Mouse (Mus musculus) hindbrain, embryonic 15.5 days (tissue): ENCODE measurements at regions not wholly inside any gene's neighbourhood (a gene's known extent, or its start where the extent isn't known, plus 50 kb on each side); places are given as distances from the start of the nearest gene placed in this dataset.
A peak's percentile ranks its signal among the peaks of the same experiment; 100 is the strongest.

Experiments
- ATAC-seq: fragments of 200-750 bp; cut with Nextera tagmentation; 2 replicates; pipeline ENCODE4 v1.8.0; 2017; ENCODE audit warnings: low read depth, moderate number of reproducible peaks, moderate TSS enrichment; ENCODE audit not compliant: low FRiP score
- H3K27ac ChIP-seq: fragments of 300-500 bp; sonication (generic); replicated peaks from 2 replicates; pipeline ENCODE4 v1.5.1; 2015; ENCODE audit warnings: mild to moderate bottlenecking, inconsistent platforms
- H3K27me3 ChIP-seq: fragments of 300-500 bp; sonication (generic); 2 replicates; pipeline ENCODE4 v1.6.1; 2015; ENCODE audit warnings: control low read depth, inconsistent platforms
- H3K36me3 ChIP-seq: fragments of 300-500 bp; sonication (generic); 2 replicates; pipeline ENCODE4 v1.6.1; 2015; ENCODE audit warnings: control low read depth, inconsistent platforms
- H3K4me1 ChIP-seq: fragments of 300-500 bp; sonication (generic); replicated peaks from 2 replicates; pipeline ENCODE4 v1.6.1; 2015; ENCODE audit warnings: control low read depth, inconsistent platforms
- H3K4me2 ChIP-seq: fragments of 300-500 bp; sonication (generic); 2 replicates; pipeline ENCODE4 v1.6.1; 2015; ENCODE audit warnings: moderate library complexity, mild to moderate bottlenecking, inconsistent platforms
- H3K4me3 ChIP-seq: fragments of 300-500 bp; sonication (generic); 2 replicates; pipeline ENCODE4 v1.5.1; 2015; ENCODE audit warnings: mild to moderate bottlenecking, inconsistent platforms
- H3K9ac ChIP-seq: fragments of 300-500 bp; sonication (generic); 2 replicates; pipeline ENCODE4 v1.6.1; 2015; ENCODE audit warnings: inconsistent platforms
- H3K9me3 ChIP-seq: fragments of 300-500 bp; sonication (generic); 2 replicates; pipeline ENCODE4 v1.6.1; 2016; ENCODE audit warnings: control low read depth, inconsistent platforms
- WGBS: fragments of 180-500 bp; shearing (Covaris S2); methylation state at CpG from one replicate; pipeline ENCODE4 v1.1.7; 2015; 5-methylcytosine and 5-hydroxymethylcytosine counted together

DNA sequence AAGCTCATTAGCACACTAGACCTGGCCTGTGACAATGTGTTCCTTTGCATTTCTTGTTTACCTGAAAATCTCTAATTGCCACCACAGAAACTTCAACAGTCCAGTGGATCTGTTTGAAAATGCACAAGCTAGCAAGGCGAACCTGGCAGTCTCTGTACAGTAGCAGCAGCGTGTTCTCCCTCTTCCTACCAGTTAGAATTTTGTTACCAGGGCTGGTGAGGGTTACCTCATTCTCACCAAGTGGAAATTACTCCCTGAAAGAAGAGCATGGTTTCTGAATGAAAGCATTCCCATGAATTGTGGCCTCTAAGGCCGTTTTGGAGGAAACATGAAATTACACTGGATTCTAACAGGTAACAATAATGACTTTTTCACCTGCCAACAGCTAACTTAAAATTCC lies 374.6 kb downstream of the Nr2f2 start:
- peaks cover 46% of the 10 kb centered on the region for H3K27me3 ChIP-seq
- H3K27ac ChIP-seq: peak overlapping the region; percentile 49; the same call in 1 of the 2 replicates
- no peak overlapping the region for H3K9ac ChIP-seq

DNA sequence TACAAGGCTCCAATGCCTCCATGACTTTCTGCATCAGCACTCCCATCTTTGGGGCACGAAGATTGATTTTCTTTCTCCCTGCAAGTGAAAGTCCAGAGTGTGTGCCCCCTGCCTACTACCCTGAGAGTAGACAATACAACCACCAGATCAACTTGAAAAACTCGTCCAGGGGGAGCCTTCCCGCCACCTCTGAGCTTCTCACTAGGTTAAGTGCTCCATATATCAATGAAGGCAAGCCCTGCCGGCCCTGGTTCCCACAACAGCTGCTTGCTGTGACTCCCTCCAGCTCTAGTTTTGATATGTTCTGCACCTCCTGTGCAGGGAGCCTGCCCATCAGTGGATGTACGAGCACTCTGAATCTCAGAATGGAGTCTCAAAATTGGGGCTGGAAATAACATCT lies 377.8 kb downstream of the Nr2f2 start:
- Histone ChIP-seq H3K9me3 (no peaks in the 10 kb centered on the region), H3K4me2 (no peak overlapping the region), H3K9ac (no peak overlapping the region), H3K36me3 (no peaks in the 10 kb centered on the region), H3K4me3 (no peak overlapping the region), H3K27ac (no peak overlapping the region), H3K4me1 (peaks cover 15% of the 10 kb centered on the region), H3K27me3 (peaks cover 37% of the 10 kb centered on the region)
- 15% methylated on average over 5 of the region's 5 CpGs for WGBS
- no peak for ATAC-seq

More for the DNA sequence above, 374.6 kb downstream of the Nr2f2 start:
- Histone ChIP-seq H3K4me1 (peaks cover 15% of the 10 kb centered on the region), H3K9me3 (no peaks in the 10 kb centered on the region), H3K36me3 (no peaks in the 10 kb centered on the region), H3K4me3 (peak overlapping the region; percentile 29; the same call in 1 of the 2 replicates), H3K4me2 (peak overlapping the region; percentile 56)
- no peak for ATAC-seq
- 15% methylated on average over 3 of the region's 3 CpGs for WGBS

DNA sequence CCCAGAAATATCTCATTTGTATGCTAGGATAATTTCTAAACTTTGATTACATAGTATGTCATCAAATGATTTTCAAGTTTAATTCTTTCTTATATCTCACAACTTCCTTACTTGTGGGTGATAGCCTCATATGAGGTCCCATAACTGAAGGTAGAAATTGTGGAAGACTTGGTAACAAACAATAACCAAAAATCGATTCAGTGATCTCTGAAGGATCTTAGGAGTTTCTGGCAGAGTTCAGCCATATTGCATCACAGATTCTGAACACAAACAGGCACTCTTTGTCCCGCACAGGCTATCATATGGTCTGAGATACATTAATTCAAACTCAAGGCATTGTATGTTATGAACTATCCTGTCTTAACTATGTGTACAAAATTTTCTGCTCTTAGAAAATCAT lies 385.2 kb downstream of the Nr2f2 start:
- ATAC-seq: no peak
- 0 out of 2 replicates have a peak, but pooled peaks cover 4% of the 10 kb centered on the region for H3K27me3 ChIP-seq
- no peaks in the 10 kb centered on the region for H3K9me3 ChIP-seq
- WGBS: 84% methylated on average over 2 of the region's 2 CpGs
- no peak overlapping the region for H3K9ac ChIP-seq
- no peak overlapping the region for H3K4me2 ChIP-seq
- H3K36me3 ChIP-seq: no peaks in the 10 kb centered on the region
- H3K4me1 ChIP-seq: no peaks in the 10 kb centered on the region
- no peak overlapping the region for H3K27ac ChIP-seq
- H3K4me3 ChIP-seq: no peak overlapping the region

DNA sequence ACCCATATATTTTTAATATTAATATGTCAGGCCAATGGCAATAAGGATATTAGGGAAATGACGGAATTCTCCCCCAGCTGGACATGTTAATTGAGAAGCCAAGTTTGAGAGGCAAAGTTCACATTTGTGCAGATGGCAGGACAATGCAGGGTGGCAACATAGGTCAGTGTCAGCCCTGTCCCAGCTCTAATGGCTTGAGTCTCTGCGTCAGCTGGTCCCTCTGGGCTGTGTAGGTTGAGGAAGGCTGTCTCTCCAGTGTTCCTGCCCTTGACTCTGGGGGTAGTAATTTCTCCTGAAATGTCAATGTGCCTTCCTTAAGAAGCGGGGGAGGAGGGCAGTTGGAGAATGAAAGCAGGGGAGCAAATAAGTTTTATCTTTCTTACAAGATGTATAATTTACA lies 390.2 kb downstream of the Nr2f2 start:
- no peaks in the 10 kb centered on the region for H3K36me3 ChIP-seq
- no peaks in the 10 kb centered on the region for H3K9me3 ChIP-seq
- H3K4me2 ChIP-seq: no peak overlapping the region
- WGBS: 76% methylated on average over 3 of the region's 3 CpGs
- no peaks in the 10 kb centered on the region for H3K4me1 ChIP-seq
- H3K4me3 ChIP-seq: no peak overlapping the region
- no peaks in the 10 kb centered on the region for H3K27me3 ChIP-seq
- no peak overlapping the region for H3K27ac ChIP-seq
- no peak for ATAC-seq
- no peak overlapping the region for H3K9ac ChIP-seq

DNA sequence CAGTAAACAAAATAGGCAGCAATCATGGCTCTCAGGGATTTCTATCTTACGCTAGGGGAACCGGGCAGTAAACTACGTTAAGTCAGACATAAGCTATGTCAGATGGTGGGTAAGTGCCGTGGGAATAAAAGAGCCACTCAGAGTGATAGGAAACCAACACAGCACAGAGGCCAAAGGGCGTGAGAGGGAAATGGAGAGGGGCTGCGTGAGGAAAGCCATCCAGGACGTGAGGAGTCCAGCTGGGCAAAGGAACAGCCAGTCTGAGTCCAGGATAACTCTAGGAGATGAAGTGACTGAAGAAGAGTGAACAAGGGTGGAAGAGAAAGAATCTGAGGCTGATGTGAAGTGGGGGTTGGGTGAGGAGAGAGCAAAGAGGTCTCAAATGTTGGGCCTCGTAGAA lies 402.5 kb downstream of the Nr2f2 start:
- Histone ChIP-seq H3K4me1 (no peaks in the 10 kb centered on the region), H3K36me3 (no peaks in the 10 kb centered on the region), H3K9me3 (no peaks in the 10 kb centered on the region), H3K27me3 (no peaks in the 10 kb centered on the region), H3K9ac (no peak overlapping the region), H3K4me3 (no peak overlapping the region), H3K27ac (no peak overlapping the region), H3K4me2 (no peak overlapping the region)
- no peak for ATAC-seq
- WGBS: 70% methylated on average over 8 of the region's 8 CpGs

DNA sequence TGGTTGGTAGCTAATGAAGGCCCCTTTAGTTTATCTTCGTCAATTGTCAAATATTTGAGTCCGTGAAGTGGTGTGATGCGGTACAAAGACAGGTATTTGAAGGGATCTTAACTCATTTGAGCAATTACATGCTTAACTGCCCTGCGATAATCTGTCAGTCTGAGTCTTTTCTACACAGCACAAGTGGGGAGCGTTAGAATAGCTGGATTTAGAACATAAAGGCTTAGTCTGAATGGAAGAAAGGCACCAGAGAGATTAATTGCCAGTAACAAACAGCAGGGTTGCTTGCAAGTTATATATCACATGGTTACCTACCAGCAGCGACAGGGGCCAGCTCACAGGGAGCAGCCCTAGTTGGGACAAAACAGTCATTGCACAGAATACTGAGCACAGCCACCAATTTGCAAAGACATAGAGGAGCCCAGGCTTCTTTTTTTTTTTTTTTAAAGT lies 416.3 kb downstream of the Nr2f2 start:
- Histone ChIP-seq H3K4me1 (peaks cover 13% of the 10 kb centered on the region), H3K27ac (no peak overlapping the region), H3K27me3 (peaks cover 33% of the 10 kb centered on the region; the same call in 1 of the 2 replicates), H3K9me3 (no peaks in the 10 kb centered on the region), H3K36me3 (no peaks in the 10 kb centered on the region), H3K4me3 (no peak overlapping the region), H3K9ac (no peak overlapping the region), H3K4me2 (peak overlapping the region; percentile 34; the same call in 1 of the 2 replicates)
- 14% methylated on average over 6 of the region's 6 CpGs for WGBS
- ATAC-seq: peak; percentile 51; the same call in 1 of the 2 replicates

DNA sequence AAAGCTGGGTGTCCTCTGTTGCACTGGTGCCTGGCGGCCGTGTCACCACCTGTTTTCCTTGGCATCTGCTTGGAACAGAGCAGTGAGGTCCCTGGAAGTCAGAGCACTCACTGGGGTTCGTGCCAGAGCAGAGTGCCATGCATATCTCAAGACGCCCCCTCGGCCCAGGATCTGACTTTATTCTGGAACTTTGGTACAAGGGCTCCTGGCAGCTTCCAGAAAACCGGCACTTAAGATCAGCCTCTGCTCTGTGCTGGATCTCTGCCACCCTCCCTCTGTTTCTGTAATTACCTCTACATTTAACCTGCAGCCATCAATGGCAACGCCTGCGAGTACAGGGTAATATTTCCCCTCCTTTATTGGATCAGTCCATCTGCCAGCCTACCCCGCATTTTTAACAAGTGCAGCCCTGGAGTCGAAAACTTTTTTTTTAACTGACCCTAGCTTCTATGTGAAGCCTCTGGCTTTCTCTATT lies 416.9 kb downstream of the Nr2f2 start:
- Histone ChIP-seq H3K4me3 (no peak overlapping the region), H3K27ac (no peak overlapping the region), H3K9ac (no peak overlapping the region), H3K9me3 (no peaks in the 10 kb centered on the region), H3K4me2 (peak overlapping the region; percentile 34; the same call in 1 of the 2 replicates), H3K4me1 (peaks cover 13% of the 10 kb centered on the region), H3K36me3 (no peaks in the 10 kb centered on the region), H3K27me3 (peaks cover 32% of the 10 kb centered on the region; the same call in 1 of the 2 replicates)
- 20% methylated on average over 10 of the region's 10 CpGs for WGBS
- peak; percentile 72; the same call in 1 of the 2 replicates for ATAC-seq

DNA sequence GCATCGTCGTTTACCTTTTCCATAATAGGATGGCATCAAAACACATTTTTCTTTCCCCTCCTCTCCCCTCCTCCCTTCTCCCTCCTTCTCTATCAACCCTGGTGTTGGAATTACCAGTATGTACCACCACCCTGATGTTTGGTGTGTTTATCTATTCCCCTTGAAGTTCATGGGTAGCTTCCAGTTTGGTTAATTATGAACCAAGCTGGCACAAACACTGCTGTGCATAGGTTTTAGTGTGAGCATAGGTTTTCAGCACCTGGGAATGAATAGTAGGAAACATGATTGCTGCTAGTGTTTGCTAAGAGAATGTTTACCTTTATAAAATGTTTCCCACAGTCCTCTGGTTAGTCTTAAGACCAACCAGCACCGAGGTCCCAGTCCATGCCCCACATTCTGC lies 420.1 kb downstream of the Nr2f2 start:
- WGBS: 87% methylated on average over 3 of the region's 3 CpGs
- ATAC-seq: no peak
- Histone ChIP-seq H3K4me2 (no peak overlapping the region), H3K27me3 (peaks cover 24% of the 10 kb centered on the region; the same call in 1 of the 2 replicates), H3K9me3 (no peaks in the 10 kb centered on the region), H3K9ac (no peak overlapping the region), H3K27ac (no peak overlapping the region), H3K36me3 (no peaks in the 10 kb centered on the region), H3K4me3 (no peak overlapping the region), H3K4me1 (peaks cover 13% of the 10 kb centered on the region)

DNA sequence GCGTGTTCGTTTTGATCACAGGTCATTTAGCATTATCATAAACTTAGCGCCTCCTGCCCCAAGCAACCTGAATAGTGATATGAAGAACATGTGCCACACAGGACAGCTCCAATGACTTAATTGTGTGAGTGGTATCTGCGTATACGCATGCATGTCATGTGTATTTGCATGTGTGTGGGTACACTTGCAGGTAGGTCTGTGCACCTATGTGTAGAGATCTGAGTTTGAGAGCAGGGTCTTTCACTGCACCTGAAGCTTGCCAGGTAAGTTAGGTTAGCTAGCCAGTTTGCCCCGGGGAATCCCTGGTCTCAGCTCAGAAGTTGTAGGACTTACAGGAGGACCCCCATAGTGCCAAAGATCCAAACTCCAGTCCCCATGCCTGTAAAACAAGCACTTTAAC lies 424.7 kb downstream of the Nr2f2 start:
- Histone ChIP-seq H3K9me3 (no peaks in the 10 kb centered on the region), H3K36me3 (no peaks in the 10 kb centered on the region), H3K27me3 (peaks cover 18% of the 10 kb centered on the region; the same call in 1 of the 2 replicates), H3K4me3 (no peak overlapping the region), H3K4me1 (no peaks in the 10 kb centered on the region), H3K27ac (no peak overlapping the region), H3K4me2 (no peak overlapping the region), H3K9ac (no peak overlapping the region)
- WGBS: 95% methylated on average over 6 of the region's 6 CpGs
- ATAC-seq: no peak

DNA sequence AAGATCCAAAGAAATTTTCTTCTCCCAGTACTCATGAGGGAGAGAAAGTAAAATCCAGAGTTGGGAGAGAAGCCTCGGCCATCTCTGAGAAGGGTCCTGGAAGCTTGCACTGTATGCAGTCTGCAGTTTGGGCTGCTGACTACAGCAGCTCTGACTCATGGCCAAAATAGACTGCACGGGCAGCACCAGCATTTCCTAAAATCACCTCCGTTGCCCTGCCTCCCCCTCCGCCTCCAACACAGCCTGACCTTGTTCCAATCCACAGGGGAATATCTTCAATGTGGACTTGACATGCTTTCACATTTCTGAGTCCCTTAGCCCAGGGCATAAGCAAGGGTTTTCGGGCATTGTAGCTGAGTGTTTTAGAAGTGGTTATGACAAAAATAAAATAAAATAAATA lies 441.3 kb downstream of the Nr2f2 start:
- WGBS: 88% methylated on average over 5 of the region's 5 CpGs
- no peak for ATAC-seq
- no peaks in the 10 kb centered on the region for H3K27me3 ChIP-seq

DNA sequence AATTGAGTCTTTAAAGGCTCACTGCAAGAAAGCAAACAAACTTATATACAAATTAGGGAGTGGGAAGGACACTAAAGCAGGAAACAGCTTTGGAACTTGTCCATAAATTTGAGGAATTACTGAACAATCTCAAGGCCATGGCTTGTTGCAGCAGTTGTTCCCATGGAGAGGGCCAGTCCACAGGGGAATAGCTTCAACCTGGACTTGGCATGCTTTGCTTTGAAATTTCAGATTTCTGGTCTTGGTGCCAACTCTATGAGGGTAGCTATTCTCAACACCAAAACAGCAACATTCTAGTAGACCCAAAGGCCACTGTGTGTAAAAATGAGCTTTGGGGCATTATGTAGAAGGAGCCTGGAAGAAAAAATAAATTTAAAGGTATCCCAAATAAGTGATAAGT lies 442.0 kb downstream of the Nr2f2 start:
- H3K36me3 ChIP-seq: no peaks in the 10 kb centered on the region
- H3K9ac ChIP-seq: no peak overlapping the region
- H3K27me3 ChIP-seq: no peaks in the 10 kb centered on the region
- no peak overlapping the region for H3K4me2 ChIP-seq
- H3K4me3 ChIP-seq: no peak overlapping the region
- H3K27ac ChIP-seq: no peak overlapping the region
- ATAC-seq: no peak
- H3K9me3 ChIP-seq: no peaks in the 10 kb centered on the region
- H3K4me1 ChIP-seq: no peaks in the 10 kb centered on the region

More for the DNA sequence above, 441.3 kb downstream of the Nr2f2 start:
- H3K4me3 ChIP-seq: no peak overlapping the region
- no peak overlapping the region for H3K27ac ChIP-seq
- H3K36me3 ChIP-seq: no peaks in the 10 kb centered on the region
- no peaks in the 10 kb centered on the region for H3K9me3 ChIP-seq
- H3K9ac ChIP-seq: no peak overlapping the region
- no peak overlapping the region for H3K4me2 ChIP-seq
- H3K4me1 ChIP-seq: no peaks in the 10 kb centered on the region

DNA sequence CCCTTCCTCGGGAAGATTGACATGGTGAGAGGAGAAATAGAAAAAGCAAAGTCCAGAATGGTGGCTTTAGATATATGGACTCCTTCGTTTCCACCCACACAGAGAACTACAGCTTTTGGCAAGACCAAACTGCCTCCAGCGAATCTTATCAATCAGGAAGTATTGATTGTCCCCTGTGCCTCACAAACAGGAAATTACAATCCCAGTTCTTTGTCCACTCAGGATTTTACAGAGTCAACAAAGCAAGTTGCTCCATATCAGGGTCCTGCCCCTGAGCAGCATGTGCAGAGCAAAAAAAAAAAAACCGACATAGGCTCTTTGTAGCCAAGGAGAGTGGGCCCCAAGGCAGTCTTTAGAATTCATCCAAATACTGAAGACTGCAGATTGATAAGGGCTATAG lies 454.8 kb downstream of the Nr2f2 start:
- ATAC-seq: no peak
- no peaks in the 10 kb centered on the region for H3K9me3 ChIP-seq
- no peaks in the 10 kb centered on the region for H3K4me1 ChIP-seq
- no peaks in the 10 kb centered on the region for H3K36me3 ChIP-seq
- no peak overlapping the region for H3K9ac ChIP-seq
- H3K4me3 ChIP-seq: no peak overlapping the region
- 85% methylated on average over 4 of the region's 4 CpGs for WGBS
- H3K4me2 ChIP-seq: no peak overlapping the region
- H3K27me3 ChIP-seq: no peaks in the 10 kb centered on the region
- H3K27ac ChIP-seq: no peak overlapping the region

DNA sequence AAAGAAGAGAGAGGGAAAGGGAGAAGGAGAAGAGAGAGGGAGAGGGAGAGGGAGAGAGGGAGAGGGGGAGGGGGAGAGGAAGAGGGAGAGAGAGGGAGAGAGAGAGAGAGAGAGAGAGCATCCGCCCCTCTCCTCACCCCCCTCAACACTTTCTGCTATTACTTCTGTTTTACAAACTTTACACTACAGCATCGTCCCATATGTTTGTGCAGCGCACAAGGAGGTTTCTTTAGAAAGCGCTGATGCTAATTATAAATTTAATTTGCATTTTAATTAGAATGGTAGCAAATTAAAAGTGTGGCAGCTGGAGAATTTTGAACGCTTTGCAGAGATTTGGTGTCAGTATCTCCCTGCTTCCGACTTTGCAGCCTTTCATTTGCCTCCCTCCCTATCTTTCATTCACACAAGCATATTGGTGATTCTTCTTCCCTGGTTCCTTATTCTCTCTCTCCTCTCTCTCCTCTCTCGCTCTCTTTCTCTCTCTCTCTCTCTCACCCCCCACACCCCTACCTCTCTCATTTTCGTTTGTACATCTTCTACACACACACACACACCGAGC lies 476.0 kb downstream of the Nr2f2 start:
- no peaks in the 10 kb centered on the region for H3K9me3 ChIP-seq
- no peak overlapping the region for H3K4me3 ChIP-seq
- 41% methylated on average over 9 of the region's 9 CpGs for WGBS
- H3K27me3 ChIP-seq: no peaks in the 10 kb centered on the region
- no peak overlapping the region for H3K27ac ChIP-seq
- no peaks in the 10 kb centered on the region for H3K36me3 ChIP-seq
- H3K4me2 ChIP-seq: no peak overlapping the region
- H3K9ac ChIP-seq: no peak overlapping the region
- ATAC-seq: 0 out of 2 replicates have a peak, but pooled peaks have one; percentile 51
- H3K4me1 ChIP-seq: peaks cover 14% of the 10 kb centered on the region
